Mouse (Mus musculus): ENCODE measurements around the gene Gm5799.
"Not testable (repeated sequence)": the region's sequence is repeated elsewhere in the genome, so short reads cannot be mapped to it uniquely, and the experiment has no call there.

DNA sequence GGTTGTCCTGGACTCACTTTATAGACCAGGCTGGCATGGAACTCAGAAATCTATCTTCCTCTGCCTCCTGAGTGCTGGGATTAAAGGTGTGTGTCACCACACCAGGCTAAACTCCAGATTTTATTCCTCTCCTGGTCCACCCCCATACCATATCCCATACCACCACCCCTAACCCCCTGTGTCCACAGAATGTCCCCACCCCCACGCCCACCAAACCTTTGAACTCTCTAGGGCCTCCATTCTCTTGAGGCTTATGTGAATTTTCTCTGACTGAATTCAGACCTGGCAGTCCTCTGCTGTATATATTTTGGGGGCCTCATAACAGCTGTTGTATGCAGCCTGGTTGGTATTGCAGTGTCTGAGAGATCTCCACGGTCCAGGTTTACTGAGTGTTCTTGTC lies 5.2 kb upstream of the Gm5799 start:
- not testable (repeated sequence) for TF ChIP-seq TAL1, GATA1 (IDR thresholded peaks at IDR 0.05; ENCODE audit: low read length)

Data from erythroblast, embryonic 14.5 days (primary cell).